Mouse (Mus musculus) liver, embryonic 16.5 days (tissue): ENCODE results near the gene Kctd7. TPM values are rescaled to one million over a fixed set of nuclear protein-coding genes. Genes with fewer than 3 reads are reported as not detected.

Experiments used
- ATAC-seq: fragments of 200-750 bp; cut with Nextera tagmentation; 2 replicates; pipeline ENCODE4 v1.8.0; 2017; ENCODE audit warnings: low read depth, mild to moderate bottlenecking, moderate number of reproducible peaks, moderate library complexity
- H3K27ac ChIP-seq: fragments of 300-500 bp; sonication (generic); 2 replicates; pipeline ENCODE4 v1.5.1; 2014; ENCODE audit warnings: mild to moderate bottlenecking, low read length
- H3K27me3 ChIP-seq: fragments of 300-500 bp; sonication (generic); 2 replicates; pipeline ENCODE4 v1.6.1; 2014; ENCODE audit warnings: low read depth, low read length, mixed read lengths; ENCODE audit not compliant: control insufficient read depth, insufficient read depth
- H3K36me3 ChIP-seq: fragments of 300-500 bp; sonication (generic); 2 replicates; pipeline ENCODE4 v1.6.1; 2014; ENCODE audit warnings: mild to moderate bottlenecking; ENCODE audit not compliant: control insufficient read depth, insufficient read depth
- H3K4me1 ChIP-seq: fragments of 300-500 bp; sonication (generic); 2 replicates; pipeline ENCODE4 v1.6.1; 2014; ENCODE audit warnings: low read depth, low read length, mixed read lengths; ENCODE audit not compliant: control insufficient read depth
- H3K4me2 ChIP-seq: fragments of 300-500 bp; sonication (generic); 2 replicates; pipeline ENCODE4 v1.6.1; 2014; ENCODE audit warnings: low read depth, low read length, mixed read lengths
- H3K4me3 ChIP-seq: fragments of 300-500 bp; sonication (generic); 2 replicates; pipeline ENCODE4 v1.5.1; 2014; ENCODE audit warnings: low read depth, mild to moderate bottlenecking, low read length
- H3K9ac ChIP-seq: fragments of 300-500 bp; sonication (generic); 2 replicates; pipeline ENCODE4 v1.6.1; 2014; ENCODE audit warnings: low read depth, low read length
- H3K9me3 ChIP-seq: fragments of 300-500 bp; sonication (generic); replicated peaks from 2 replicates; pipeline ENCODE4 v1.6.1; 2016; ENCODE audit warnings: low read length; ENCODE audit not compliant: control insufficient read depth
- WGBS: fragments of 180-500 bp; shearing (Covaris S2); extraction: QIAGEN DNeasy Blood & Tissue Kit; methylation state at CpG from one replicate; pipeline ENCODE4 v1.1.7; 2014; ENCODE audit not compliant: insufficient replicate concordance; 5-methylcytosine and 5-hydroxymethylcytosine counted together
- polyA plus RNA-seq: library from polyadenylated mRNA; unstranded; fragments of >200 nt; fragmentation: Nextera tagmentation; extraction: Ambion mirVana; gene quantifications from 2 replicates; pipeline ENCODE4 v1.2.1, GENCODE M21; 2015

Gene Kctd7
- 5.7 and 7.0 TPM in 2 replicates for polyA plus RNA-seq

DNA sequence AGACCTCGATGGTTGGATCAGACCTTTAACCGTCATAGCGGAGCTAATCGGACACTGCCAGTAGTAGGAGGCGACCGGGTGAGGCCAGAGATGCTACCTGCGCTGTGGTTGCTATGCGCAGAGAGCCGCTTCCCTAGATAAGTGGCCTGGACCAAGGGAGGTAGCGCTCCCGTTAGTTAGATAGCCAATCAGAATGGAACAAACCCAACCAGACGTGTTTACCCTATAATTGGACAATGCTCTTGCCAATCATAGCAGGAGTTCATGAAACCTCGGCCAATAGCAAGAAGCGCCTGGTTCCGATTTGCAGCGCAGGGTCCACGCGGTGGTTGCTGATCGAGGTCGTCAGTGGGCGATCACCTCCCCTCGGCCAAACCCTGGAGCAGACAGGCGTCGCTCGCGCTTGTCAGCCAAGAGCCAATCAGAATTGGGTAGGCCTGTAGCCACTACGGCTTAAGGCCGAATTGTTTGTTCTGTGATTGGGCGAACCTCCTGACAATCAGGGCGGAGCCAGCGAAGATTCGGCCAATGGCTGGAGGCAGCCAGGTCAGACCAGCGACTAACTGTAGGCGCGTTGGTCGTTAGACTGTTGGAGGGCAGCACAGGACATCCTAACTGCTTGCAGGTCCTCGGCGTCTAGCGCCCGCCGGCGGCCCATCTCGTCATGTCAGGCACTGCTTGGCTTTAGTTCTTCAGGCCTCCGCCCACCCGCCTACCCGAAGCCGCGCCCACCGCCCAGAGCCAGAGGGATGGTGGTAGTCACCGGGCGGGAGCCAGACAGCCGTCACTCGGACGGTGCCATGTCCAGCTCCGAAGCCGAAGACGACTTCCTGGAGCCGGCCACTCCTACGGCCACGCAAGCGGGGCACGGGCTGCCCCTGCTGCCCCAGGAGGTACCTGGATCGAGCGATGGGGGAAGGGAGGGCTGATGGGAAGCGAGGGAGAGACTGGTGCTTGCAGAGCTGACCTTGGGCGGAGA, at the start of gene Kctd7:
Gene Kctd7, plus strand, starts transcription at position 528 of the 979 bp plus-strand sequence.
- Histone ChIP-seq H3K4me2 (peak within 1 kb of the TSS; percentile 95), H3K4me3 (peak within 1 kb of the TSS; percentile 85), H3K36me3 (peaks cover 6% of the 10 kb centered on the region), H3K4me1 (peaks cover 28% of the 10 kb centered on the region), H3K27me3 (no peaks in the 10 kb centered on the region), H3K9ac (peak within 1 kb of the TSS; percentile 87), H3K9me3 (no peaks in the 10 kb centered on the region), H3K27ac (peak within 1 kb of the TSS; percentile 98)
- peak; percentile 91 for ATAC-seq
- WGBS: under 1% methylated on average over 66 of the region's 66 CpGs

DNA sequence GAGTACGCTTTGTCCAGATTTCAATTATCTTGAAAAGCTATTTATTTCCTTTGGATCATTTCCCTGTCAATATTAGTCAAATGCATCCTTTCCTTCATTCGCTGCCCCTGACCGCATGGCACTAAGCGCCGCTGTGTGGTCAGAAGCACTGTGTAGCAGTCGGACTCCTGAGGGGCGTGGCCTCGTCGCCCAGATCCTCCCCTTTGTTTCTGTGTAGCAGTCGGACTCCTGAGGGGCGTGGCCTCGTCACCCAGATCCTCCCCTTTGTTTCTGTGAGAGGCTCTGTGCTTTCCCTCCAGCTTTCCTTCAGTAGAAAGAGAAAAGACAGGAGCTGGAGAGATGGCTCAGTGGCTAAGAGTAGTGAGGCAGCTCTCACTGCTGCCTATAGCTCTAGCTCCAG, 47.9 kb upstream of the Kctd7 start:
- H3K9me3 ChIP-seq: no peaks in the 10 kb centered on the region
- peaks cover 19% of the 10 kb centered on the region for H3K4me1 ChIP-seq
- H3K36me3 ChIP-seq: peaks cover 2% of the 10 kb centered on the region
- H3K27me3 ChIP-seq: no peaks in the 10 kb centered on the region
- H3K9ac ChIP-seq: no peak overlapping the region
- 66% methylated on average over 12 of the region's 12 CpGs for WGBS
- no peak for ATAC-seq
- H3K27ac ChIP-seq: no peak overlapping the region
- H3K4me3 ChIP-seq: no peak overlapping the region
- no peak overlapping the region for H3K4me2 ChIP-seq

DNA sequence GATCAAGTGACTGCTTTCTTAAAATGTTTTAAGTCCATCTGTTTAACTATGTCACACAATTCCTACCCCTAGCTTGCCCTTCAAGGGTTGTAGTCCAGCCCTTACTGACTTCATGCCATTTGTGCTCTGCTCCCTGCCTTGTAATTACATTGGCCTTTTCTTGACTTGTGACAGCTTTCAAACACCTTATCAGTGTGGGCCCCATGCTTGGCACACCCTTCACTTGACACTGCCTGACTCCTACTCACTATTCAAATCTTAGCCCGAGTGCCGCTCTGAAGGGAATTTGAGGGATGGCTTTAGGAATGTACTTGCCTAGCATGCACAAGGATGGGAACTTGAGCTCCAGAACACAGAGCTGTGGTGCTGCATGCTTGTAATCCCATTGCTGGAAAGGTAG, 46.8 kb upstream of the Kctd7 start:
- Histone ChIP-seq H3K27me3 (no peaks in the 10 kb centered on the region), H3K9me3 (no peaks in the 10 kb centered on the region), H3K36me3 (peaks cover 3% of the 10 kb centered on the region), H3K4me2 (peak overlapping the region; percentile 40), H3K4me1 (peaks cover 19% of the 10 kb centered on the region), H3K4me3 (peak overlapping the region; percentile 1; the same call in 1 of the 2 replicates), H3K9ac (no peak overlapping the region), H3K27ac (no peak overlapping the region; the same call in 1 of the 2 replicates)
- 44% methylated on average over 2 of the region's 2 CpGs for WGBS
- peak; percentile 88 for ATAC-seq

DNA sequence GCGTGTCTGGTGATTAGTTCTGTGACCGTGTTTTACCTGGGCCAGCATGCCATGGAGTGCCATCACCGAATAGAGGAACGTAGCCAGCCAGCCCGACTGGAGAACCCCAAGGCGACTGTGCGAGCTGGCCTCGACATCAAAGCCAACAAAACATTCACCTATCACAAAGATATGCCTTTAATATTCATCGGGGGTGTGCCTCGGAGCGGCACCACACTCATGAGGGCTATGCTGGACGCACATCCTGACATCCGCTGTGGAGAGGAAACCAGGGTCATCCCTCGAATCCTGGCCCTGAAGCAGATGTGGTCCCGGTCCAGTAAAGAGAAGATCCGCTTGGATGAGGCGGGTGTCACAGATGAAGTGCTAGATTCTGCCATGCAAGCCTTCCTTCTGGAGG, 42.9 kb upstream of the Kctd7 start:
- Histone ChIP-seq H3K9me3 (no peaks in the 10 kb centered on the region), H3K27ac (no peak overlapping the region), H3K36me3 (peaks cover 3% of the 10 kb centered on the region), H3K9ac (no peak overlapping the region), H3K27me3 (no peaks in the 10 kb centered on the region), H3K4me3 (no peak overlapping the region), H3K4me2 (no peak overlapping the region), H3K4me1 (peaks cover 19% of the 10 kb centered on the region)
- 87% methylated on average over 17 of the region's 17 CpGs for WGBS
- ATAC-seq: no peak

DNA sequence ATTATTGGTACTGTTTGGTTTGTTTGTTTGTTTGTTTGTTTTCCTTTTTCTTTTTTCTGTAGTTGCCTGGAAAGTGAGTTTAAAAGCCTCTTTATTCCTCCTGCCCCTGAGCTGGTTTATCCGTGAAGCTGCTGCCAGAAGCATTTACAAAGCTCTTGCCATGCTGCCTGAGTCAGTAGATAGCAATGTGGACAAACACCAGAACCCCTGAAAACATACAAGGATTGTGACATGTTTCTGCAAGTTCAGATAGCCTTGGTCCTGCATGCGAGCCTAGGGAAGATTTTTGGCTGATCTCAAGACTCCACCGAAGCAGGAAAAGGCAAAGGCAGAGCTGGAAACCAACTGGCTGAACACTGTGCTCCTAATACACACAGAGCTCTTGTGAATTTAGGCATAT, 35.3 kb upstream of the Kctd7 start:
- no peaks in the 10 kb centered on the region for H3K36me3 ChIP-seq
- no peak overlapping the region for H3K27ac ChIP-seq
- H3K4me2 ChIP-seq: no peak overlapping the region
- no peaks in the 10 kb centered on the region for H3K27me3 ChIP-seq
- no peak overlapping the region for H3K9ac ChIP-seq
- H3K4me1 ChIP-seq: no peaks in the 10 kb centered on the region
- no peak for ATAC-seq
- no peaks in the 10 kb centered on the region for H3K9me3 ChIP-seq
- WGBS: 70% methylated on average over 3 of the region's 3 CpGs
- no peak overlapping the region for H3K4me3 ChIP-seq

DNA sequence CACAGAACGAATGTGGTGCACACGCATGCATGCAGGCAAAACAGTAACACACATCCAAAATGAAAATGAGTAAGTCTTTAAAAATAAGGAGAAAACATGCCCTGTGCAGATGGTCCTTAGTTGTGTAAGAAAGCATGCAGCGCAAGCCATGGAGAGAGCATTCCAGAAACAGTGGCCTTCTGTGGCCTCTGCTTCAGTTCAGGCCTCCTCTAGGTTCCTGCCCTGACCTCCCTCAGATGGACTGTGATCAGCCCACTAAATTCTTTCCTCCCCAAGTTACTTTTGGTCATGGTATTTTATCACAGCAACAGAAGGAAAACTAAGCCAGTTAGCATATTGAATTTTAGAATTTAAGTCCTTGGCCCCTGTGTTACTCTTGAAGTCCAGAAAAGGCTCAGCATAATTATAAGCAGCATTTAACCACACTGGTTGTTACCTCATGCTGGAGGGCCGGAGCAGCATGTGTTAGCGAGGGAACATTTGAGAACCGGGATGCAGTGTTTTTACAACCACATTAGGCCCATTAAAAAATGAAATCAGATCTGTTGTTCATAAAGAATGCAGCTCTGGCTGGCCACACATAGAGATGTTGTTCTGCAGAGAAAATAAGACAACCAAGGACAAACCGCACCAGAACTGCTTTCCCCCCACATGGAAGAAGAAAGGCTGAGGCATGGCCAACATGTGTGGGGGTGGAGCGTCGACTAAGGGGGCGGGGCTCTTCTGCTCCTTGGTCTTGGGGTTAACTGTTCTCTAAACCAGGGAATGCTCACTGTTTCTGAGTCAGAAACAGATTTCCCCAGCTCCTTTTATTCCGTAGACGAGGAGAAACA, 33.8 kb upstream of the Kctd7 start:
- no peak for ATAC-seq
- Histone ChIP-seq H3K4me1 (no peaks in the 10 kb centered on the region), H3K9ac (no peak overlapping the region), H3K36me3 (no peaks in the 10 kb centered on the region), H3K4me3 (no peak overlapping the region), H3K27me3 (no peaks in the 10 kb centered on the region), H3K4me2 (no peak overlapping the region), H3K9me3 (no peaks in the 10 kb centered on the region), H3K27ac (no peak overlapping the region)
- 80% methylated on average over 12 of the region's 12 CpGs for WGBS

DNA sequence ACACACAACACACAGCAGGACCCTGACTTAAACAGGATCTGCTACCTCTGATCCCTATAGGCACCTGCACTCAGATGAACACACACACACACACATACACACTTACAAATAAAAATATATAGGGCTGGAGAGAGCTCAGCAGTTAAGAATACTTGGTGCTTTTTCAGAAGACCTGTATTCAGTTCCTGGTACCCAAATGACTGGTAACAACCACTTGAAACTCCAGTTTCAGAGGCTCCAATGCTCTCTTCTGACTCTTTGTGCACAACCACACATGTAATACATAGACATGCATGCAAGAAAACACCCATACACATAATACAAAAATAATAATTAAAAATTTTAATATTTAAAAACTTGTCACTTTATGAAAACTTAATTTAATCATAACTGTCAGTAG, 32.0 kb upstream of the Kctd7 start:
- no peaks in the 10 kb centered on the region for H3K9me3 ChIP-seq
- H3K4me3 ChIP-seq: no peak overlapping the region
- no peak overlapping the region for H3K27ac ChIP-seq
- H3K9ac ChIP-seq: no peak overlapping the region
- ATAC-seq: no peak
- H3K27me3 ChIP-seq: no peaks in the 10 kb centered on the region
- no peaks in the 10 kb centered on the region for H3K4me1 ChIP-seq
- no peak overlapping the region for H3K4me2 ChIP-seq
- no peaks in the 10 kb centered on the region for H3K36me3 ChIP-seq

DNA sequence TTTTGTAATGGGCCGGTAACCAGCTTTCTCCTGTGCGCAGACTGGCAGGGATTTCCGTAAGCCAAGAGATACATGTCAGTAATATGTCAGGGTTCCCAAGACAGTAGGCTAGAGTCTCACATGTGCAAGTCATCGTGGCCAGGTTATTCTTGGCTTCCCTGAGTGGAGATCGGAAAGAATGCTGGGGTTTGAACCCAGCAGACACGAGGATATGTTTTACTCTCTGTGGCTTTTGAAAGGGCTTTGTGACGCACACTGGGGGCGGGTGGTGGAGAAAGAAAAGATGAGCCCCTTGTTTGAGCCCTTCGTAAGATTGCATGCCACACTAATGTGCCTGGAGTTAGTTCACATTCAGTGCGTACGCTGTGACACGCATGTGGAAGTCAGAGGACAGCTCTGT, 28.5 kb upstream of the Kctd7 start:
- no peak overlapping the region for H3K4me2 ChIP-seq
- no peaks in the 10 kb centered on the region for H3K4me1 ChIP-seq
- no peaks in the 10 kb centered on the region for H3K36me3 ChIP-seq
- no peak for ATAC-seq
- WGBS: 72% methylated on average over 12 of the region's 12 CpGs
- no peak overlapping the region for H3K9ac ChIP-seq
- H3K4me3 ChIP-seq: no peak overlapping the region
- H3K9me3 ChIP-seq: no peaks in the 10 kb centered on the region
- H3K27ac ChIP-seq: no peak overlapping the region
- H3K27me3 ChIP-seq: no peaks in the 10 kb centered on the region

DNA sequence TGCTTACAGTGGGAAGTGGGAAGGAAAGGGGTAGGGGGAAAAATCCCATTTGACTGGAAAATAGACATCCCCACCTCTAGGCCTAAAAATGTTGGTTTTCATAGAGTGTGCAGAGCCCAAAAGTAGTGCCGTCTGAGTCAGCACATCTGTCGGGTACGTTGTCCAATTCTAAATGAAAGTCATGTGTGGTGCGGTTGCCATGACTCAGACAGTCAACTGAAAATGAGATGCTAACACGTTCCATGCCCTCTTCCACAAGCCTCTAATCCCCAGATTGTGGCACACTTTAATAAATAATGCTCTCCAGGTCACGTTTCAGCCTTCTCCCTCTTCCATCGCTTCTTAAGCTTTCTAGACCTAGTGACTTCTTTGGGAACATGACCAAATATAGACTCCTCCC, 27.8 kb upstream of the Kctd7 start:
- no peak for ATAC-seq
- Histone ChIP-seq H3K36me3 (no peaks in the 10 kb centered on the region), H3K27ac (no peak overlapping the region), H3K4me3 (no peak overlapping the region), H3K9ac (no peak overlapping the region), H3K4me2 (no peak overlapping the region), H3K9me3 (no peaks in the 10 kb centered on the region), H3K27me3 (no peaks in the 10 kb centered on the region), H3K4me1 (no peaks in the 10 kb centered on the region)
- WGBS: 81% methylated on average over 7 of the region's 7 CpGs
